Mouse (Mus musculus): ENCODE results near the gene Slc46a1. TPM values are rescaled to one million over a fixed set of nuclear protein-coding genes. Genes with fewer than 3 reads are reported as not detected.

Slc46a1 gene
- polyA plus RNA-seq, 1 experiment from 2014 or later, result 12.8 TPM

- Histone ChIP-seq H3K27ac (no peak within 1 kb of the TSS; the same call in 1 of the 2 replicates), H3K36me3 (no peaks in the 10 kb centered on the region), H3K9me3 (no peaks in the 10 kb centered on the region), H3K4me1 (peaks cover 14% of the 10 kb centered on the region), H3K27me3 (ENCODE audit: insufficient read depth, poor library complexity, severe bottlenecking) (peaks cover 80% of the 10 kb centered on the region), H3K4me3 (peak within 1 kb of the TSS; percentile 67)
- peak; percentile 94 for DNase-seq (ENCODE audit: low spot score)
- 4% methylated on average over 36 of the region's 36 CpGs for WGBS
Observed at GRCm38 (mm10) chr11:78497544-78498522, 32.3 kb downstream of the Slc46a1 start, which contains the start of gene Sarm1. Gene Sarm1 (minus strand): TSS chr11:78497754.

GRCm38 (mm10) chr11:78499004-78499403 lies 33.5 kb downstream of the Slc46a1 start, which contains the start of gene Vtn:
Gene Vtn (plus strand): TSS chr11:78499091.
- H3K27me3 ChIP-seq (ENCODE audit: insufficient read depth, poor library complexity, severe bottlenecking), result peaks cover 87% of the 10 kb centered on the region
- peak within 1 kb of the TSS; percentile 67 for H3K4me3 ChIP-seq
- no peak within 1 kb of the TSS for H3K27ac ChIP-seq
- H3K9me3 ChIP-seq, result no peaks in the 10 kb centered on the region
- no peaks in the 10 kb centered on the region for H3K36me3 ChIP-seq
- no peak for DNase-seq (ENCODE audit: low spot score)
- peaks cover 14% of the 10 kb centered on the region for H3K4me1 ChIP-seq
- WGBS, result 55% methylated on average over 7 of the region's 7 CpGs

GRCm38 (mm10) chr11:78499543-78499942 lies 34.0 kb downstream of the Slc46a1 start:
- no peak overlapping the region for H3K27ac ChIP-seq
- peaks cover 14% of the 10 kb centered on the region for H3K4me1 ChIP-seq
- WGBS, result 49% methylated on average over 16 of the region's 16 CpGs
- DNase-seq (ENCODE audit: low spot score), result no peak
- H3K36me3 ChIP-seq, result no peaks in the 10 kb centered on the region
- no peaks in the 10 kb centered on the region for H3K9me3 ChIP-seq
- H3K4me3 ChIP-seq, result no peak overlapping the region
- peaks cover 82% of the 10 kb centered on the region for H3K27me3 ChIP-seq (ENCODE audit: insufficient read depth, poor library complexity, severe bottlenecking)

GRCm38 (mm10) chr11:78500623-78501202 lies 35.2 kb downstream of the Slc46a1 start:
- 69% methylated on average over 9 of the region's 9 CpGs for WGBS
- no peaks in the 10 kb centered on the region for H3K9me3 ChIP-seq
- H3K4me1 ChIP-seq, result peaks cover 14% of the 10 kb centered on the region
- H3K4me3 ChIP-seq, result no peak overlapping the region
- H3K36me3 ChIP-seq, result peaks cover 6% of the 10 kb centered on the region; the same call in 1 of the 2 replicates
- H3K27me3 ChIP-seq (ENCODE audit: insufficient read depth, poor library complexity, severe bottlenecking), result peaks cover 70% of the 10 kb centered on the region
- H3K27ac ChIP-seq, result no peak overlapping the region
- no peak for DNase-seq (ENCODE audit: low spot score)

GRCm38 (mm10) chr11:78501529-78501928 lies 36.0 kb downstream of the Slc46a1 start:
- Histone ChIP-seq H3K27me3 (ENCODE audit: insufficient read depth, poor library complexity, severe bottlenecking) (peaks cover 62% of the 10 kb centered on the region), H3K4me1 (peaks cover 14% of the 10 kb centered on the region), H3K27ac (no peak overlapping the region), H3K9me3 (no peaks in the 10 kb centered on the region), H3K4me3 (no peak overlapping the region), H3K36me3 (peaks cover 15% of the 10 kb centered on the region)
- 73% methylated on average over 20 of the region's 20 CpGs for WGBS
- no peak for DNase-seq (ENCODE audit: low spot score)

GRCm38 (mm10) chr11:78502909-78503650 lies 37.6 kb downstream of the Slc46a1 start, which contains the start of gene Sebox:
Gene Sebox (plus strand): TSS chr11:78503447.
- Histone ChIP-seq H3K9me3 (no peaks in the 10 kb centered on the region), H3K4me1 (0 out of 2 replicates have a peak, but pooled peaks cover under 1% of the 10 kb centered on the region), H3K36me3 (peaks cover 29% of the 10 kb centered on the region), H3K27me3 (ENCODE audit: insufficient read depth, poor library complexity, severe bottlenecking) (peaks cover 47% of the 10 kb centered on the region), H3K27ac (no peak within 1 kb of the TSS), H3K4me3 (no peak within 1 kb of the TSS)
- WGBS, result 68% methylated on average over 7 of the region's 7 CpGs
- DNase-seq (ENCODE audit: low spot score), result no peak

GRCm38 (mm10) chr11:78505430-78505829 lies 39.9 kb downstream of the Slc46a1 start:
- Histone ChIP-seq H3K27ac (no peak overlapping the region), H3K36me3 (peaks cover 49% of the 10 kb centered on the region), H3K27me3 (ENCODE audit: insufficient read depth, poor library complexity, severe bottlenecking) (peaks cover 23% of the 10 kb centered on the region), H3K4me1 (no peaks in the 10 kb centered on the region), H3K4me3 (no peak overlapping the region), H3K9me3 (no peaks in the 10 kb centered on the region)
- 82% methylated on average over 3 of the region's 3 CpGs for WGBS
- no peak for DNase-seq (ENCODE audit: low spot score)

- Histone ChIP-seq H3K27me3 (ENCODE audit: insufficient read depth, poor library complexity, severe bottlenecking) (no peaks in the 10 kb centered on the region), H3K36me3 (peaks cover 52% of the 10 kb centered on the region), H3K9me3 (no peaks in the 10 kb centered on the region), H3K4me3 (no peak overlapping the region), H3K27ac (no peak overlapping the region), H3K4me1 (peaks cover 18% of the 10 kb centered on the region)
- WGBS, result 84% methylated on average over 5 of the region's 5 CpGs
- DNase-seq (ENCODE audit: low spot score), result no peak
Observed at GRCm38 (mm10) chr11:78509148-78509547, 43.7 kb downstream of the Slc46a1 start.

GRCm38 (mm10) chr11:78512025-78512957 lies 46.8 kb downstream of the Slc46a1 start, which contains the start of the genes Tmem199 and Poldip2:
Gene Tmem199 (minus strand): TSS chr11:78512172.
Gene Poldip2 (plus strand): TSS chr11:78512193.
- Histone ChIP-seq H3K4me3 (peak within 1 kb of the TSS; percentile 88), H3K36me3 (peaks cover 57% of the 10 kb centered on the region)
- under 1% methylated on average over 67 of the region's 67 CpGs for whole genome bisulfite sequencing

GRCm38 (mm10) chr11:78513106-78513790 lies 47.8 kb downstream of the Slc46a1 start:
- Histone ChIP-seq H3K4me3 (peak overlapping the region; percentile 88), H3K36me3 (peaks cover 57% of the 10 kb centered on the region), H3K4me1 (peaks cover 18% of the 10 kb centered on the region), H3K9me3 (no peaks in the 10 kb centered on the region), H3K27me3 (ENCODE audit: insufficient read depth, poor library complexity, severe bottlenecking) (no peaks in the 10 kb centered on the region), H3K27ac (peak overlapping the region; percentile 97; the same call in 1 of the 2 replicates)
- 85% methylated on average over 3 of the region's 3 CpGs for WGBS
- DNase-seq (ENCODE audit: low spot score), result no peak

More at GRCm38 (mm10) chr11:78512025-78512957, 46.8 kb downstream of the Slc46a1 start, which contains the start of the genes Tmem199 and Poldip2:
- peak; percentile 97 for DNase-seq (ENCODE audit: low spot score)
- Histone ChIP-seq H3K9me3 (no peaks in the 10 kb centered on the region), H3K27ac (peak within 1 kb of the TSS; percentile 97), H3K27me3 (ENCODE audit: insufficient read depth, poor library complexity, severe bottlenecking) (no peaks in the 10 kb centered on the region), H3K4me1 (peaks cover 18% of the 10 kb centered on the region)
